Mouse (Mus musculus) neutrophil, adult 5-6 weeks (primary cell): ENCODE data around the gene Iglon5. TPM values are rescaled to one million over a fixed set of nuclear protein-coding genes. Genes with fewer than 3 reads are reported as not detected.
A peak's percentile ranks its signal among the peaks of the same experiment; 100 is the strongest.

Experiments used
- ATAC-seq: fragments of 151-379, 151-347 bp; 2 replicates; pipeline ENCODE4 v1.8.0; 2017; ENCODE audit warnings: mild to moderate bottlenecking, moderate TSS enrichment; ENCODE audit not compliant: insufficient number of reproducible peaks, poor library complexity, low FRiP score, severe bottlenecking; ENCODE audit errors: extremely low read depth
- total RNA-seq: library from RNA; stranded (forward); fragments of 200-1000 nt; gene quantifications from 2 replicates; pipeline ENCODE4 v1.2.3, GENCODE M21; 2017

The Iglon5 gene
- total RNA-seq, 1 experiment from 2014 or later = not detected

DNA sequence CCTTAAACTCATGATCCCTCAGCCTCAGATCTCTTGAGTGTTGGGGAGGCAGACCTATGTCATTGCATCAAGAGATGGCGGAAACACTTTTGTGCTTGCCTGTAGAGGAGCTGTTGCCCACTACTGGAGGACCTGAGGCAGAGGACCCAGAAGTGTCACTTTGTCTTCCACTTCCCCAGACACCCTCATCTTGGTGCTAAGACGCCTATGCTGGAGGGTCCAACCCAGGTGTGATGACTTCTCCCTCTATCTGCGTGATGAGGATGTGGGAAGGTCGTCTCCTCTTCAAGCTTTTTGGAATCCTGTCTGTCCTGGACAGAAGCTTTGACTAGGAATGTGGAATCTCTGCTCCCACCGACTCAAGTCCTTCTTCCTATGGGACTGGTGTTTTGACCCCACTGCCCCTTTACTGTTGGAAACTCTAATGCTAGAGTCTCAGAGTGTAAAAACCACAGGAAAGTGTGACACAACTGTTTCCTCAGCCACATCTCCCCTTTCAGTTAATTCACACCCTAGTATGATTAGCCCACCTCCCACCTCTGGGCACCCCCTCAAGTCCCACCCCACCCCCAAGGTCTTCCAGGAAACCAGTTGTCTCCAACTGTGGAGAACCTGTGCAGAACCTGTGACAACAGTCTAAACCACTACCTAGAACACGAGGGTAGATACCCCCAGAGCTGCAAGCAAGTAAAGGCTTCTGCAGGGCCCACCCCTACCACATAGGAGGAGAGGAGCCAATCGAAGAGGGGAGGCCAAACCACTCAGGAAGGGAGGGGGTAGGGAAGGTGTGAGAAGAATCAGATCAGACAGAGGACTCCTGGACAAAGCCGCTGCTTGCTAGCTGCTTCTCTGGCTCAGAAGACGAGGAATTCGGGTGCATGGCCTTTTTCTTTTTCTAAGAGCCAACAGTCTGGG is 53.3 kb downstream of the Iglon5 start, which contains the start of gene Nkg7:
Nkg7 (plus strand) TSS at position 733 of the 915 bp plus-strand sequence.
- peak; percentile 31; the same call in 1 of the 2 replicates for ATAC-seq

DNA sequence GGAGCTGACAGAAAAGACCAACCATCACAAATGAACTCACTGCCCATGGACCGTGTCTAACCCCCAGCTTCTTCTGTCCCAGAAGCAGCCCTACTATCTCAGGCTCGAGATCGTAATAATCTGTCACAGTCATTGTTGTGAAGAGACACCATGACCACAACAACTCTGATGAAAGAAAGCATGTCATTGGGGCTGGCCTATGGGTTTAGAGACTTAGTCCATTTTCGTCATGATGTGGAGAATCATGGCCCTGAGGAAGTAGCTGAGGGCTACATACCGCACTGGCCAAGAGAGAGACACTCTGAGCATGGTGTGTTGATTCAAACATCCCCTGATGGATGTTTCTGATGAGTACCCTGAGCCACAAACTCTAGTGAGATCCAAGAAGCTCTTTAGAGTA is 55.2 kb downstream of the Iglon5 start:
- ATAC-seq = no peak

DNA sequence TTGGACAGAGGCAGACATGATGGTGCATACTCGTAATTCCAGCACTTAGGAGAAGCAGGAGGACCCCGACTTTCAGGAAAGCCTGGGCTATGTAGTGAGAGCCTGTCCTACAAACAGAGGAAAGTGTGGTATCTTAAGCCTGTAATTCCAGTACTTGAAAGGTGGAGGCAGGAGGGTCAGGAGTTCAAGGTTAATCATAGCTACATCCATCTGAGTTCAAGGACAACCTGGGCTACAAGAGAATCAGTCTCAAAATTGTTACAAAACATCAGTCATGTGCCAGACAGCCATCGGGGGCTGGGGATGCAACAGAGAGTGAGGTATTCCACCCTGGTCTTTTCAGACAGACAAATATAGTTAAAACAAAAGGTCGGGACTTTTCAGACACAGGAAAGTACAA is 57.0 kb downstream of the Iglon5 start:
- ATAC-seq = no peak

DNA sequence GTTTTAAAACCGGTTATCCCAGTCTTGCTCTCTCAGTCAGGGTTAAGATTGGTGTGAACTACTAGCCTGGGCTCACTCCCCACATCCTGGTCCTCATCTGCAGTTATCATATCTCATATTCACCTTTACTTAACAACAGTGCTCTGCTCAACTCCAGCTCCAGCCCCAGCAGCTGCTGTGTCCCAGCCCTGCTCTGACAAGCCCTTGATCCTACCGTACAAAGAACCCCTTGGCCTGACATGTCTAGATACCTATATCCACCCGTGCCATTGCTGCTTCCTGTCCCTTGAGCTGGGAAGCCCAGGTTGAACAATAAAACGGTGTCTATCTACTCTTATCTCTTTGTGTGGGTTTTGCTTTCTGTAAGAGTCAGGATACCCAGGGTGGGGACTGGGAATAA is 60.4 kb downstream of the Iglon5 start:
- no peak for ATAC-seq

DNA sequence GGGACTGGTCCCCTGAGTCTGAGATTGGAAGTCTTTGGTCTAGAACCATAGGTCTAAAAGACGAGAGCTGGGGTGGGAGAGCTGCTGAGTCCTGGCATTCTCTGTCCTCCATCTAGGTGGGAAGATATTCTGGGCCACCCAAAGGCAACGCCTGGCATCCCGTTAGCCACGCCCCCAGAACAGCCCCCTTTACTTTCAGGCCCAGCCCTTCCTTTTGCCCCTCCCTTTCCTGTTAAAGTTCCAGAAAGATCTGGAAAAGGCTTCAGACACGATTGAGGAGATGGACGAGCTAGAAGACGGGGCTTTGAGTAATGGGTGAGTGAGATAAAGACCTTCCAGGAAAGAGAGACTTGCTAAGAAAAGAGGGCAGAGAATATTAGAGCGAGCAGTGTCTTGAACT is 62.5 kb downstream of the Iglon5 start, which contains the start of gene Lim2:
Lim2 (plus strand) TSS at position 265 of the 400 bp plus-strand sequence.
- no peak for ATAC-seq

DNA sequence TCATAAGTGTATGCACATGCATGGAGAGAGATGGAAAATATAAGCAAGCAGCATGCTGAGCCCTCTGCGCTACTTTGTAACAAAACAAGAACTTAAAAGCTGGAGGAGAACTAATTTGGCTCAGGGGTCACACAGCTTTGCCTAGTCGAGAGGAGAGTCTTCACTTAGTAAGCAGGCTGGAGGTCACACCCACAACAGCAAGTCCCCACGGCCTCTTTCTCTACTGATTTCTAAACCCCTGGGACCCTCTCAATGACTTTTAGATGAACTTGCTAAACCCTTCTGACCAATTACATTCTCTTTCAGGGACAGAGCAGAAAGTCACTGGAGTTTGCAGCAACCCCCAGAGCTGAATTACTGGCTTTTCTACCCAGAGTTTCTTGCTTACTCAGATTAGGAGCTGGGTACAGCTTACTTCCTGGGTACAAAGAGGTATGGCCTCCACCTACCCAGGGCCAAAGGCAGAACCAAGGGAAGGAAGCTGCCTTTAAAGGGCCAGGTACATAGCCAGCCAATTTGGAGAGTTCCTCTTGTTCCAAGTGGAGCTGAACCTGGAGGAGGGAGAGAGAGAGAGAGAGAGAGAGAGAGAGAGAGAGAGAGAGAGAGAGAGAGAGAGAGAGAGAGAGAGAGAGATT is 65.8 kb downstream of the Iglon5 start:
- ATAC-seq = no peak

DNA sequence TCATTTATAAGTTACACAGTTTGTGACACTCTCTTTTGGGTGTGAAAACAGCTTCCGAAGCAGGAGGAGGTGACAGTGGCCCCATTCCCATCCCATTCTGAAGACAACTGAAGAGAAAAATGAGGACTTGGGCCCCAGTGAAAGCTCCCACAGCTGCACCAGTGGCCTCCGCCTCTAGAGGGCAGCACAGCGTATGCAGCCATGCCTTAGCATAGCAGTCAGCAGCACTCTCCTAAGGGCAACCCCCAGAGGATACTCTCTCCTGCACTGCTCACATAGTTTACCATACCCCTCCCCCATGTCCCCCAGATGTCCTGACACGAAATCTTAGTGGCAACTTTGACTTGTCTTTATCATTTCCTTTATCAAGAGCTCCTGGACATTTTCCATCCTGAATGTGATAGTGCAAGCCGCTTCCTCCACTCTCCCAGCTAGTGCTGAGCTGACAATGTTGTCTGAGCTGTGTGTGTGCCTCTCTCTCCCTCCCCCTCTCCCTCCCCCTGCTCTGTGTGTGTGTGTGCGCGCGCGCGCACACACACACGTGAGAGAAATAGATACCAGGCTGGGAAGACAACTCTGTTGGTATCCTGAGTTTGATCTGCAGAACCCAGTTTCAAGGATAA is 66.8 kb downstream of the Iglon5 start:
- ATAC-seq = peak; percentile 98

Other genes starting within 250 kb of the Iglon5 start
- 46.8 TPM in 2 replicates for gene Zfp715, start 176.8 kb downstream of the Iglon5 start, total RNA-seq
- gene Siglecf, start 138.7 kb downstream of the Iglon5 start, total RNA-seq = 27.1 and 32.2 TPM in 2 replicates
- gene Siglecg, start 81.9 kb downstream of the Iglon5 start, total RNA-seq = 222 and 223 TPM in 2 replicates
- not detected in 2 replicates for gene Lim2, start 62.4 kb downstream of the Iglon5 start, total RNA-seq
- gene Nkg7, start 53.0 kb downstream of the Iglon5 start, total RNA-seq = 10.7 and 13.1 TPM in 2 replicates
- not detected in 2 replicates for gene Cldnd2, start 49.3 kb downstream of the Iglon5 start, total RNA-seq
- 36.3 and 42.4 TPM in 2 replicates for gene Etfb, start 46.0 kb downstream of the Iglon5 start, total RNA-seq
- gene Gm45233, start 45.9 kb downstream of the Iglon5 start, total RNA-seq = not detected in 2 replicates
- gene Vsig10l, start 26.9 kb downstream of the Iglon5 start, total RNA-seq = 11.4 and 17.1 TPM in 2 replicates
- gene 4931406B18Rik, start 15.9 kb upstream of the Iglon5 start, total RNA-seq = 1.9 and 2.1 TPM in 2 replicates
- 246 and 256 TPM in 2 replicates for gene Cd33, start 54.4 kb upstream of the Iglon5 start, total RNA-seq
- 3.3 and 3.7 TPM in 2 replicates for gene Zfp658, start 72.2 kb upstream of the Iglon5 start, total RNA-seq
- gene Zfp719, start 89.5 kb upstream of the Iglon5 start, total RNA-seq = 9.1 and 9.7 TPM in 2 replicates
- 0.23 and 1.6 TPM in 2 replicates for gene Zfp819, start 117.1 kb upstream of the Iglon5 start, total RNA-seq
- 1.0 TPM in 1 of 2 replicates, not detected in the other for gene Ceacam18, start 144.6 kb upstream of the Iglon5 start, total RNA-seq
- gene Siglece, start 170.1 kb upstream of the Iglon5 start, total RNA-seq = 135 and 136 TPM in 2 replicates
- 1.9 and 2.8 TPM in 2 replicates for gene Ctu1, start 181.9 kb upstream of the Iglon5 start, total RNA-seq
- gene Klk14, start 200.3 kb upstream of the Iglon5 start, total RNA-seq = not detected in 2 replicates
- not detected in 2 replicates for gene Klk13, start 222.5 kb upstream of the Iglon5 start, total RNA-seq